Mouse (Mus musculus) lung, adult 18-20 months (tissue): Measurements from ENCODE around the gene Atp6v0a1.
A peak's percentile ranks its signal among the peaks of the same experiment; 100 is the strongest.
"Not testable (repeated sequence)": the region's sequence is repeated elsewhere in the genome, so short reads cannot be mapped to it uniquely, and the experiment has no call there.

Experiments
- DNase-seq, 2 experiments: peaks; one replicate each; pipeline ENCODE4 v3.0.0; 2022; ENCODE audit warnings: mixed read lengths in 2 of 2

Gene Atp6v0a1

GRCm38 (mm10) chr11:100982087-100982486 is 27.2 kb upstream of the Atp6v0a1 start:
- DNase-seq, result no peak

DNA sequence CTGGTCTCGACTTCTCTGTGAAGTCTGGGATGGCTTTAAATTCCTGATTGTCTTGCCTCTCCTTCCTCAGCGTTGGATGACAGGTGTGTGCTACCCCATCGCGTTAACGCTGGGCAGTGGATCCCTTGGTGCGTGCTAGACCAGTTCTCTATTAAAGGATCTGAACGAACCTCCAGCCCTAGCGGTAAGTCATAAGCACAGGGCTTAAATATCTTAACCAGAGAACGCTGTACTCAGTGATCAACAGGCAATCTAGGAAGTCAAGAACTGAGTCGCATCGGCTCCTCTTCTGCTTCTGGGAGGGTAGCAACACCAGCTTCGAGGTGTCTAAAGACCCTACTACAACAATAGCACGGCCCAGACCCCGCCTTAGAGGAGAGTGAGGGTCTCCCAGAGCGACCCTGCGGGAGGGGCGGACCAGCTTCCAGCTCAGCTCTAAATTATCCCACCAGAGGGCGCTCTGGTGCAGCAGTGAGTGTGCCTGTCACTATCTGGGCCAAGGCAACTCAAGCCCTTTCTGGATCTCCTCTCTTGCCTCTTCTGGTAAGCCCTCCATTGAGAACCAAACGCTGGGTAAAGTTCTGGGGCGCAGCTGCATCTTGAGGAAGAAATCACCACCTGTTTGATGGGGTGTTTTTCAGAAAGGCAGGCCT is 26.0 kb upstream of the Atp6v0a1 start:
- peak; percentile 73 to 85 for DNase-seq

DNA sequence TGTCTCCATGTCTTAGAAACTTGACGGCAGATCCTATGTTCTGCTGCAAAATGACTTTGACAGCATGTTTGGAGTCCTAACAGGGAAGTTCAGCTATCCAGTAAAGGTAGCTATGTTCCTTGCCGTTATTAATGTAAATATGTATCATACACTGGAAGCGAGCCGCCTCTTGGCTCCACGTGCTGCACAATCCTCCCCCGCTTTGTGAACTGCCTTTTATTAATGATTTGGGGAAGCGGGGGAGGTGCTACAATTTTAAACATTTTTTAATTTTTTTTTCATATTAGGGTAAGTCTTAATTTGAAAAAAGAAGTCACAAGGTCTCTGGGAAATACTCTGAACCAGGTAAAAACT is 25.5 kb upstream of the Atp6v0a1 start:
- no peak for DNase-seq

DNA sequence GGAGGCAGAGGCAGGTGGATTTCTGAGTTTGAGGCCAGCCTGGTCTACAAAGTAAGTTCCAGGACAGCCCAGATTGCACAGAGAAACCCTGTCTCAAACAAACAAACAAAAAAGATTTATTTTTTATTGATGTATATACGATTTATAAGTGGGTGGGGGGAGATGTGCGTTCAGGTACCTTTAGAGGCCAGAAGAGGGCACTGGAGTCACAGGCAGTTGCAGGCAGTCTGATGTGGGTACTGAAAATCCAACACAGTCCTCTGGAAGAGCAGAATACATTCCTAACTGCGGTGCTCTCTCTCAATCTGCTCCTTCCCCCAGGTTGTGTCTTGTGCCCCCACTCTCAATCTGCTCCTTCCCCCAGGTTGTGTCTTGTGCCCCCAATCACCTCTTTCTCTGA is 23.6 kb upstream of the Atp6v0a1 start:
- no peak for DNase-seq

- DNase-seq, result no peak
Observed at GRCm38 (mm10) chr11:100988674-100989073, 20.6 kb upstream of the Atp6v0a1 start.

DNA sequence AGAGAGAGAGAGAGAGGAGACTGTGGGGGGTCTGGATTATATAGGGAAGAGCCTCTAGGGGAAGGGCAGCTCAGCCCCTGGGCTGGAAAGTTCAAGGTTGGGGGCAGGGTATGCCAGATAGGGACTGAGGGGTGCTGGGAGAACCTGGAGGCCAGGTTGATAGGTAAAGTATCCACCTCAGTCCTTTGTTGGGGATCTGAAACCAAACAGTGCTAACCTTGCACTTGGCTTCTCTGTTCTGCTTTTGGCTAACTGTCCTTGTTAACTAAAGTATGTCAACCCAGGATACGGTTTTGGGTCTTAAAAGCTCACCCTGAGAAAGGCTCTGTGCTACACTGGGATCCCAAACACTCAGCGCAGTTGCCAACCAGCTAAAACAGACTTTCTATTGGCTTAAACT is 19.6 kb upstream of the Atp6v0a1 start:
- DNase-seq, result no peak

GRCm38 (mm10) chr11:100991027-100991534 is 18.2 kb upstream of the Atp6v0a1 start:
- DNase-seq, result no peak

- no peak for DNase-seq
Observed at GRCm38 (mm10) chr11:100993437-100993836, 15.8 kb upstream of the Atp6v0a1 start.

GRCm38 (mm10) chr11:100994233-100994632 is 15.0 kb upstream of the Atp6v0a1 start:
- no peak for DNase-seq

GRCm38 (mm10) chr11:100994655-100995054 is 14.6 kb upstream of the Atp6v0a1 start:
- no peak for DNase-seq

DNA sequence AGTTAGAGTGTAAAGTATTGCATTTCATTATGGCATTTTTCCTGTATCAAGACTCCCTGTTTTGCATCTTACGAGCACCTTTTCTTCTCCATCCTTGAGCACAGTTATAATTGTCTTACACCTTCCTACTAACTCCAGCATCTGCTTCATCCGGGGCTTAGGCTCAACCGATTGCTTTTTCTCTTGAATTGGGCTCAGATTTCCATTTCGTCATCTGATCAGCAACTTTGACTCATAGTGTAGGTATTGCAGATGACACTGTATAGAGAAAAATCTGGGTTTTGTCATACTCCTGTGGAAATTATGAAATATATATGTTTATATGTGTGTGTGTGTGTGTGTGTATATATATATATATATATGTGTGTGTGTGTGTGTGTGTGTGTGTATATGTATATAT is 12.8 kb upstream of the Atp6v0a1 start:
- DNase-seq, result no peak

GRCm38 (mm10) chr11:100998836-100999235 is 10.4 kb upstream of the Atp6v0a1 start:
- DNase-seq, result no peak

GRCm38 (mm10) chr11:100999254-100999653 is 10.0 kb upstream of the Atp6v0a1 start:
- no peak for DNase-seq

DNA sequence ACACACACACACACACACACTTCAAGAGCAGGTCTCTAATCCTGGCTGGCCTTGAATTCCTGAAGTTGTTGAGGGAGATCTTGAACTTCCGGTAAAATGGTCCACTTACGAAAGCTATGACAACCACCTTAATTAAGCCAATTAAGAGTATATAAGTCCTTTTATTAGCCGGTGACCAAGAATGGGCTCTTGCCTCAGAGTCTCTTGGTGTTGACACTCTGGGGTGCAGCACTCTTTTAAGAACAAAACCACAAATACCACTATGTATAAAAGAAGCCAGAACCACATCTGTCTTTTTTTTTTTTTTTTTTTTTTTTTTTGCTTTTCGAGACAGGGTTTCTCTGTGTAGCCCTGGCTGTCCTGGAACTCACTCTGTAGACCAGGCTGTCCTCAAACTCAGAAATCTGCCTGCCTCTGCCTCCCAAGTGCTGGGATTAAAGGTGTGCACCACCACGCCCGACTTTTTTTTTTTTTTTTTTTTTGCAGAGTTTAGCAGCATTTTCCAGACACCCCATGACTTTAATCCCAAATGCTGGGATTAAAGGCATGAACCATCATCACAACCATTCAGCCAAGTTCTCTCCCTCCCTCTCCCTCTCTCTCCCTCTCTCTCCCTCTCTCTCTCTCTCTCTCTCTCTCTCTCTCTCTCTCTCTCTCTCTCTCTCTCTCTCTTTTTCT is 7.2 kb upstream of the Atp6v0a1 start:
- not testable (repeated sequence) for DNase-seq

GRCm38 (mm10) chr11:101003025-101003685 is 6.1 kb upstream of the Atp6v0a1 start:
- peak; percentile 72 to 81 for DNase-seq

DNA sequence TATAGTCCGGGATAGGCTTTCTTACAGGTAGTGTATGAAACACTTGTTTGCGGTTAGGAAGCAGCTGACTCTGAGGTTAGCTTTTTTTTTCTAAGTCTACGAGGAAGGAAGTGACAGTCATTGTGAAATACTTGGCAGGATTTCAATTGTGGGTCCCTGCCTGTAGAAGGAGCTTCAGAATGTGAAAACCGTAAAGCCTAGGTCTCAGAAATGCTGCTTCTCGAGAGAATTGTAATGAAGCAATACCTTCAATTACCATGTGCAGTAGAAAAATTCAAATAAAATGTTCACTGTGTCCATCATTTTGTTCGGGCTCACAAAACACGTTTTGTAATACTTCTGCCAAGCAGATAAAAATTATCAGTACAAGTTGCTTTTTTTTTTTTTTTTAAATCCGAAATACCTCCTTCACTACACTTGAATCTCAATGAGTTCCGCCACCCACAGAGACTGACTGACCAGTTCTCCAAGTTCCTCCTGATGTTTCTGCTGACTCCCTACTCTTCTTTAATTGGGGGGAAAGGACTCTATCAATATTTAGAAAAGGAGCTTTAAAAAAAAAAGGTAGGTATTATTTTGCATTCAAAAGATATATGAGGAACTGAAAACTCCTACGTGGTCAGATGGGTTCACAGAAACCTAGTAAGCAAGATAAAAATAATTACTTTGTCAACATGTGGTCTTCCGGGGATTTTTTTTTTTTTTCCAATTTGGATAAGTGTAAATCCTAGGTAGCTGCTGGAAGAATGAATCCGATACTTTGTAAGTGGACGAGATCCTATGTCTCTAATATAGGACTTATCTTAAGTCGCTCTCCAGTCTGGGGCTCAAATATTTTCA is 826 bp upstream of the Atp6v0a1 start:
- DNase-seq, result peak; percentile 38 to 82

GRCm38 (mm10) chr11:101009888-101010784 is 884 bp downstream of the Atp6v0a1 start:
- no peak for DNase-seq

DNA sequence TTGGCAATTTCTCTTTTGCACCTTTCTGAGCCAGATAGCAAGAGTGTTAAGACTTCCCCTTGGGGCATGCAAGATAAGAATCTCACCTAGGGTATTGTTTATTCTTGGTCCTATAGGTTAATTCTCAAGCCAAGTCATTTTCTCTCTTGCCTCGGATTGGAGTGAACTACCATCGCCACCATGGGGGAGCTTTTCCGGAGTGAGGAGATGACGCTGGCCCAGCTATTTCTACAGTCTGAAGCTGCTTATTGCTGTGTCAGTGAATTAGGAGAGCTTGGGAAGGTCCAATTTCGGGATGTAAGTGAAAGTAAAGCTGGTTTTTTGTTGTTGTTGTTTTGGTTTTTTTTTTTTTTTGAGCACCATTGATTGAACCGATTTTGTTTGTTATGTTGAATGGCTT is 2.4 kb downstream of the Atp6v0a1 start:
- DNase-seq, result no peak

DNA sequence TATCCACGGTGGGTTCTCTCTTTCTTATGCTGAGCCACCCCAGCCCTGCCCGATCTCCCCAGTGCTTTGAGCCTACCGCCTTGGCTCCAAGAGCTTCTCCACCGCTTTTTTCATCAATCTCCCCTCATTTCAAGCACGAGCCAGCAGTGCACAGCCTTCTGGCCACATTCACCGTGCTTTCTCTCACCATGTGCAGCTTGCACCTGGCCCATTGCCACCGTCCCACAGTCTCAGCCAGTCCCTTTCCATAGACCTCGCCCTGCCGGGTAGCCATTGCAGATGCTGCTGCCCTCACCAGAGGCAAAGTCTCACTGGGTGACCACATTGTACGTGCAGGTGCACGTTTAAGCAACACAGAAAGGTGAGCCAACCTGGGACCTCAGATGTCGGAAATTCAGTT is 14.1 kb downstream of the Atp6v0a1 start:
- no peak for DNase-seq

- DNase-seq, result no peak
Observed at GRCm38 (mm10) chr11:101024001-101024400, 14.7 kb downstream of the Atp6v0a1 start.

DNA sequence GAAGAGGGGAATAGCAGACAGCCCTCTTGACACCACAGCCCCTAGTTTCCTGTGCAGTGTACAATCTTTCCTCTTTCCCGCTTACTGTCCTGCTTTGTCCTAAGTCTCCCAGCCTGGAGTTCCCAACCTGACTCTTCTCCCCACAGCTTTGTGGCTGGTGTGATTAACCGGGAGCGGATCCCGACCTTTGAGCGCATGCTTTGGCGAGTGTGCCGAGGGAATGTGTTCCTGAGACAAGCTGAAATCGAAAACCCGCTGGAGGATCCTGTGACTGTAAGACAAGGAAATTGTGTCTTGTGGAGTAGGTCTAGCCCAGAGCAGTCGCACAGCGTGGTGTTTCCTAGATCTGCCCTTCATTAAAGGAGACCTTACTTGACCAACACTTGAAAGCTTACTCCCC is 17.9 kb downstream of the Atp6v0a1 start:
- no peak for DNase-seq

DNA sequence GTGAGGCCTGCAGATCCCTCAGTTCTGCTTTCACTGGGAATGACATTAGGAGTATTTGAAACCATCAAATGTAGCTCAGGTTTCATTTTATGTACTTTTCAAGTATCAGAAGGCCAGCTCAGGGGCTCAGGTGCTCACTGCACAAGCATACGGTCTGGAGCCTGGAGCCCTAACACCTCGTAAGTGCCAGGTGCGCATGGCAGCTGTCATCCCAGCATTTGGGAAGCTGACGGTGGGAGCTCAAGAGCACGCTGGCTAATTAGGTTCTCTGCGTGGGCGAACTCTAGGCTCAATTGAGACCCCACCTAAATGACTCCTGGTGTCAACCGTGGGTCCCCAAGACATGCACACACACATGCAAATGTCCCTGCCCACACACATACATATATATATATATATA is 20.1 kb downstream of the Atp6v0a1 start:
- no peak for DNase-seq
